Mouse (Mus musculus) ES-E14 (cell line): ENCODE data around the gene Rnpep. TPM values are rescaled to one million over a fixed set of nuclear protein-coding genes. Genes with fewer than 3 reads are reported as not detected.
A peak's percentile ranks its signal among the peaks of the same experiment; 100 is the strongest.

Experiments
- DNase-seq: peaks from one replicate; pipeline ENCODE4 v3.0.0-alpha.2; 2013; ENCODE audit warnings: low read depth, low spot score
- H3K27ac ChIP-seq: 2 replicates; pipeline ENCODE4 v1.5.1; 2012; ENCODE audit warnings: low read depth, mild to moderate bottlenecking, low read length, moderate library complexity, mixed read lengths; ENCODE audit not compliant: poor library complexity, insufficient read depth, severe bottlenecking
- H3K36me3 ChIP-seq: 2 replicates; pipeline ENCODE4 v1.6.1; 2012; ENCODE audit warnings: mild to moderate bottlenecking, low read length, moderate library complexity, mixed read lengths; ENCODE audit not compliant: control insufficient read depth, poor library complexity, insufficient read depth, severe bottlenecking
- H3K4me1 ChIP-seq, 2 experiments: fragments of 150-350 bp in 1 of 2; sonication (generic) in 1 of 2; 2 replicates each; pipeline ENCODE4 v1.6.1; 2012; ENCODE audit warnings: low read length in 2 of 2, mild to moderate bottlenecking in 1 of 2, mixed read lengths in 1 of 2; ENCODE audit not compliant: control insufficient read depth in 2 of 2, insufficient read depth in 2 of 2, poor library complexity in 1 of 2
- H3K4me3 ChIP-seq, 2 experiments: fragments of 150-350 bp in 1 of 2; sonication (generic) in 1 of 2; 2 replicates each; pipeline ENCODE4 v1.5.1; 2012; ENCODE audit warnings: low read length in 2 of 2, low read depth in 1 of 2, mild to moderate bottlenecking in 1 of 2, mixed read lengths in 1 of 2; ENCODE audit not compliant: insufficient read depth in 1 of 2, poor library complexity in 1 of 2, severe bottlenecking in 1 of 2
- H3K9ac ChIP-seq: 2 replicates; pipeline ENCODE4 v1.6.1; 2012; ENCODE audit warnings: low read depth, mild to moderate bottlenecking, low read length, mixed read lengths; ENCODE audit not compliant: poor library complexity, insufficient read depth, severe bottlenecking
- H3K9me3 ChIP-seq: fragments of 150-350 bp; sonication (generic); 2 replicates; pipeline ENCODE4 v1.6.1; 2012; ENCODE audit warnings: low read depth, mild to moderate bottlenecking, low read length; ENCODE audit not compliant: control insufficient read depth, insufficient read depth
- CHD2 ChIP-seq: IDR thresholded peaks from 2 replicates; pipeline ENCODE4 v1.6.1; 2014; ENCODE audit warnings: mild to moderate bottlenecking, low read depth, low read length, inconsistent platforms
- HCFC1 ChIP-seq: IDR thresholded peaks from 2 replicates; pipeline ENCODE4 v1.6.1; 2012; ENCODE audit warnings: low read length, inconsistent platforms, borderline replicate concordance; ENCODE audit not compliant: insufficient read depth
- MAFK ChIP-seq: IDR thresholded peaks from 2 replicates; pipeline ENCODE4 v1.6.1; 2014; ENCODE audit warnings: mild to moderate bottlenecking, low read depth, low read length, inconsistent platforms; ENCODE audit not compliant: insufficient read depth
- ZC3H11A ChIP-seq: IDR thresholded peaks from 2 replicates; pipeline ENCODE4 v1.6.1; 2012; ENCODE audit warnings: low read depth, mild to moderate bottlenecking, inconsistent platforms, low read length, borderline replicate concordance
- ZNF384 ChIP-seq: IDR thresholded peaks from 2 replicates; pipeline ENCODE4 v1.6.1; 2012; ENCODE audit warnings: low read depth, low read length, inconsistent platforms
- in situ Hi-C, 2 experiments: fragments of 600-800 bp; cut with MboI; formaldehyde crosslinking; loops; one replicate each; pipeline ENCODE4 v1.15.1; 2025; ENCODE audit warnings: low sequenced_read_pairs in 2 of 2, inconsistent platforms in 1 of 2; ENCODE audit not compliant: unreplicated experiment in 2 of 2
- total RNA-seq: library from RNA; depleted of rRNA; stranded (reverse); fragments of 300-350 nt; gene quantifications from 2 replicates; pipeline ENCODE4 v1.2.3, GENCODE M21; 2012

Gene Rnpep
- total RNA-seq, 1 experiment = 21.8 TPM

DNA sequence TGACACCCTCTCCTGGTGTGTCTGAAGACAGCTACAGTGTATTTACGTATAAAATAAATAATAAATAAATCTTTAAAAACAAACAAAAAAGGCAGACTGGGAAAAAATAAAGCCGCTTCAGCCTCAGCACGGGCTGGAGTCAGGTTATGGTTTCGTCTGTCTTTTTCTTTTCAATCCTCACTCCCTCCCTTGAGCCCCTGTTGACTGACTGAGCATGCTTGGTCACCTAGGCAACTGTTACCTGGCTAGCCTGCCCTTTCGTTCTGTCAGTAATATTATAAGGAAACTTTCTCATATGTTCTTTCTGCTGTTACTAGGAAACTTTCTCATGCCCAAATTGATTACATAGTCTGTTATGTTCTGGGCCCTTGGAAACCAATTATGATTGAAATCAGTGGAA lies 7.0 kb upstream of the Rnpep start:
- DNase-seq = no peak
- Histone ChIP-seq H3K4me1 (no peaks in the 10 kb centered on the region), H3K4me3 (no peak overlapping the region), H3K9ac (no peak overlapping the region), H3K27ac (no peak overlapping the region), H3K9me3 (no peaks in the 10 kb centered on the region), H3K36me3 (peaks cover 4% of the 10 kb centered on the region)
- no peak for TF ChIP-seq ZNF384
- in situ Hi-C loops = no loop called here

DNA sequence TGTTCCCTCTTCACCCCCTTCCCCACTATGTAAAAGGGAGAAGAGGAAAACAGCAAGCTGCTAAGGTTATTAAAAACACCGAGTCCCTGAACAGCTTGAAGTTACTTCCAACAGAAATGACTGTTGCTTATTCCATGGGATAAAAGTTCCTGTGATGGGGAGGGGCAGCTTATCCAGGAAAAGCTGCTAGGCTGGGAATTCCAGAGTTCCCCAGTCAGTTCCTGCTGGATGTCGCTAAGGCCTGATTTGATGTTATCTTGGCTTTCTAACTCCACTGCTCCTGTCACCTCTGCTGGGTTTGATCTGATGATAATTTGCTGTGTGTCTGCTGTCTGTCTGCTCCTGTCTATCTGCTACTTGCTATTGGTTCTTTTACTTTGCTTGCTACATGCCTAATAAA lies 2.4 kb upstream of the Rnpep start:
- DNase-seq = no peak
- H3K27ac ChIP-seq = no peak overlapping the region
- no peaks in the 10 kb centered on the region for H3K9me3 ChIP-seq
- no peaks in the 10 kb centered on the region for H3K36me3 ChIP-seq
- no peak for TF ChIP-seq CHD2
- H3K4me3 ChIP-seq = no peak overlapping the region
- H3K9ac ChIP-seq = no peak overlapping the region
- H3K4me1 ChIP-seq = peaks cover 4 to 9% of the 10 kb centered on the region in 2 experiments; a peak in 3 of 4 replicates
- in situ Hi-C loops = no loop called here

DNA sequence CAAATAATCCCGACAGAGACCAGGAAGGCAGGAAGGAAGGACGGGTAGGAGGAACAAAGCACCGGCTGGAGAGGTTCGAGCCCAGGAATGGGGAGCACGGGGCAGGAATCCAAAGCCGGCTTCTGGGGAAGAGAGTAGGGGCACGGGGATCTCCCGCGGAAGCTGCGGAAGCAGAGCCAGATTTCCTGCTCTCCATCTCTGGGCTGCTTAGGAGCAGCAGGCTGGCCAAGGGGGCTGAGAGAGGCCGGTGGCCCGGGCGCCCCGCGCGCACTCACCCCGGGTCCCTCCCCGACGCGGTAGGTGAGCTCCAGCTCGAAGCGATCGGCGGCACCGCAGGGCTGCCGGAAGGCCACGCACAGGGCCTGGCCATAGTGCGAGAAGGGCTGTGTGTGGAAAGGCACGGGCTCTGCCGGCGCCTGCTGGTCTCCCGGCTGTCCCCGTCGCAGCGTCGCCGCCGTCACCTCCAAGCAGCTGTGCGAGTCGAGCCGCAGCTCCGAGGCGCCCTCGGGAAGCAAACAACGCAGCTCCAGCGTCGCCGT lies 528 bp downstream of the Rnpep start:
- no peak overlapping the region for H3K27ac ChIP-seq
- no peak for TF ChIP-seq CHD2
- TF ChIP-seq ZC3H11A = no peak
- no peak for TF ChIP-seq HCFC1
- TF ChIP-seq MAFK = no peak
- no peak for TF ChIP-seq ZNF384
- H3K9ac ChIP-seq = peak overlapping the region; percentile 91
- in situ Hi-C loops = no loop called here
- peak overlapping the region; percentile 95 to 96 for H3K4me3 ChIP-seq
- H3K4me1 ChIP-seq = peaks cover 4 to 9% of the 10 kb centered on the region in 2 experiments; a peak in 3 of 4 replicates
- peaks cover 3% of the 10 kb centered on the region; the same call in 1 of the 2 replicates for H3K36me3 ChIP-seq
- DNase-seq = no peak
- H3K9me3 ChIP-seq = no peaks in the 10 kb centered on the region

DNA sequence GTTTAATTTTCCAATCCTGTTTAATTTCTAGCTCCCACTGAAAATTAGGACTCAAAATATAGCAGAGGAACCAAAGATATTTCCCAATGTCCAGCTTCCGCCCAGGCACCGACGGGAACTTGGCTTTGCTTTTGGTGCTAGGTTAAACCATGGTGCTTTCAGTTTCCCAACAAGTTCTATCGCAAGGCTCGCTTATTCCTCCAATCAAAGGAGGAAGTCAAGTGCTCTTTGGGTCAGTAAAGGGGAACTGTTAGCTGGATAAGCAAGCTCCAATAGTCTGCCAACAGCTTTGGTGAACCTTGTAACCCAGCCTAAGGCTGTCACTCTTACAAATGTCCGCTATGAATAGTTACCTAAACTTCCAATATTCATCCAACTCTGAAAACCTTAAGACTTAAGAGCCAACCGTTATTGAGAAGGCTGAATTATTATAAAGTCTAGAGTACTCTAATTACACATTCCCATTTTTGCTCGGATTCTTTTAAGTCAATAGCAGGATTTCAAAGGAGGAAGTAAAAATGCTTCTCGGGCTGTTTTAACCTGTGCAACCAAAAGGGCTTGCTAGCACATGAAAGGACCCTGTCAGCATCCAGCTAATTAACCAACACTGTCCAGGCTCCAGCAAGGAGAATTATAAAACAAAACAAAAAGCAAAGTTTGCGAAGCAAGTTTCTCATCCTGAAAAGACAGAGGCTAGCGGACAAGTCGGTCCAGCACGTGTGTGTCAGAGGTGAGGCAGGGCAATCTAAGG lies 1.2 kb downstream of the Rnpep start:
- H3K27ac ChIP-seq = no peak overlapping the region
- in situ Hi-C loops = no loop called here
- no peak for DNase-seq
- H3K9me3 ChIP-seq = no peaks in the 10 kb centered on the region
- H3K9ac ChIP-seq = peak overlapping the region; percentile 91
- H3K4me1 ChIP-seq = peaks cover 4 to 9% of the 10 kb centered on the region in 2 experiments; a peak in 3 of 4 replicates
- peak overlapping the region; percentile 95 to 96 for H3K4me3 ChIP-seq
- TF ChIP-seq MAFK (no peak), CHD2 (no peak), ZC3H11A (no peak), HCFC1 (no peak), ZNF384 (no peak)
- H3K36me3 ChIP-seq = peaks cover 3% of the 10 kb centered on the region; the same call in 1 of the 2 replicates

DNA sequence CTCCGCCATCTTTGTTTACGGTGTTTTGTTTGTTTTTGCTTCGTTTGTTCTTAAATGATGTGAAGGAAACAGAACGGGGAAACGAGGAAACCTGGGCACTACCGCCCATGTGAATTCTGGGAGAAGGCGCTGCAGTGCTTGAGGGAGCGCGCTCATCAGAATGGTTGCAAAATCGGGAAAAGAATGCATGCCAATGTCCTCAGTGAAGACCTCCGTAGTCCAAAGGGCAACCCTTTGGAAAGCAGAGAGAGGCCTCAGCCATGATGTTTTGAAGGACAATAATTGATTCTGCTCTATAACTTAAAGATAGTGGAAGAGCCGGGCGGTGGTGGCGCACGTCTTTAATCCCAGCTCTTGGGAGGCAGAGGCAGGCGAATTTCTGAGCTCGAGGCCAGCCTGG lies 2.0 kb downstream of the Rnpep start:
- Histone ChIP-seq H3K4me3 (no peak overlapping the region), H3K4me1 (peaks cover 4 to 9% of the 10 kb centered on the region in 2 experiments; a peak in 3 of 4 replicates), H3K27ac (no peak overlapping the region), H3K9me3 (no peaks in the 10 kb centered on the region), H3K9ac (no peak overlapping the region), H3K36me3 (peaks cover 3% of the 10 kb centered on the region; the same call in 1 of the 2 replicates)
- TF ChIP-seq ZNF384 (no peak), CHD2 (no peak), HCFC1 (no peak), ZC3H11A (no peak), MAFK (no peak)
- in situ Hi-C loops = no loop called here
- DNase-seq = no peak
